Mouse (Mus musculus) gastrocnemius, adult 2 months (tissue): Measurements from ENCODE around the gene 1700001L19Rik. TPM values are rescaled to one million over a fixed set of nuclear protein-coding genes. Genes with fewer than 3 reads are reported as not detected.

Source experiments
- DNase-seq: peaks from one replicate; pipeline ENCODE4 v3.0.0; 2022
- H3K27ac ChIP-seq: fragments of 200-600 bp; 2 replicates; pipeline ENCODE4 v1.8.1; 2022; ENCODE audit warnings: mild to moderate bottlenecking
- H3K4me3 ChIP-seq: fragments of 200-600 bp; 2 replicates; pipeline ENCODE4 v1.8.1; 2022; ENCODE audit warnings: mild to moderate bottlenecking, moderate library complexity
- CTCF ChIP-seq: fragments of 200-600 bp; IDR thresholded peaks from 2 replicates; pipeline ENCODE4 v1.8.1; 2022; ENCODE audit warnings: antibody characterized with exemption, mild to moderate bottlenecking, moderate library complexity
- intact Hi-C: fragments of 180-260 bp; cut with DNase I; formaldehyde crosslinking; loops from one replicate; pipeline ENCODE4 v1.15.1; 2025
- total RNA-seq, 2 experiments: library from RNA; stranded (reverse); gene quantifications; 2 replicates each; pipeline ENCODE4 v1.2.3; 2021

Gene 1700001L19Rik
- total RNA-seq, 2 experiments from 2014 or later = not detected

DNA sequence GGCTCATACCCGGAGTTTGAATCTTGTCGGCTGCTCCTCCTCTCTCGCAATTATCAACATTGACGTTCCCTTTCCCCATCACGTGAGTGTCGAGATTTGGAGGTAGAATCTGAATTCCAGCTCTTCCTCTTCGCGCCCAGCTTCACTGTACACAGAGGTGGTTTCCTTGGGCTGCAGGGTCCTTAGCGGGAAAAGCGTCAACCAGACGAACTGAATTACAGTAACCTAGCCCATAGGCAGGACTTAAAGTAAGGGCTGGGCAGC, 14.8 kb upstream of the 1700001L19Rik start:
- TF ChIP-seq CTCF = no peak
- Histone ChIP-seq H3K4me3 (peak overlapping the region; percentile 95), H3K27ac (peak overlapping the region; percentile 93)
- no peak for DNase-seq
- intact Hi-C loops = loop anchor here (5.0 to 10.0 kb wide), 2 partner anchors 422 to 1030 kb away; partner anchors contain the start of gene Srd5a1

DNA sequence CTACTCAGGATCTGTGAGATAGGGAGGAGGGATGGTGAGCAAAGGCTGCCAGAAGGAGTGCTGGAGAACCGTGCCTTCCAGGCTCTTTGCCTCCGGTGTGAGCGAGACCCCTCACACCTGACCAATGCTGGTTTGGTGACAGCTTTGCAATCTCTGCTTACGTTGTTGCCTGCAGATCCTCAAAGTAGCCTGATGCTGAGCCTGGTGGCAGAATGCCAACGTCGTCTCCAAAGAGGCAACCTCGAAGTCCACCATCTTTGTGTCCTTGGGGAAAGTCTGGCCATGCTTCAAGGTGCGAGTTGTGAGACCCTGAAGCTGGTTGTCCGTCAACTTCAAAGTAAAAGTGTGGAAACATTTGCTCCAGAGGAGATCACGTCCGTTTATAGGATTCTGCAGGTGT, 13.3 kb upstream of the 1700001L19Rik start:
- H3K27ac ChIP-seq = no peak overlapping the region
- DNase-seq = no peak
- no peak for TF ChIP-seq CTCF
- no peak overlapping the region for H3K4me3 ChIP-seq
- intact Hi-C loops = loop anchor here (5.0 to 10.0 kb wide), 2 partner anchors 421 to 1028 kb away; partner anchors contain the start of gene Srd5a1

DNA sequence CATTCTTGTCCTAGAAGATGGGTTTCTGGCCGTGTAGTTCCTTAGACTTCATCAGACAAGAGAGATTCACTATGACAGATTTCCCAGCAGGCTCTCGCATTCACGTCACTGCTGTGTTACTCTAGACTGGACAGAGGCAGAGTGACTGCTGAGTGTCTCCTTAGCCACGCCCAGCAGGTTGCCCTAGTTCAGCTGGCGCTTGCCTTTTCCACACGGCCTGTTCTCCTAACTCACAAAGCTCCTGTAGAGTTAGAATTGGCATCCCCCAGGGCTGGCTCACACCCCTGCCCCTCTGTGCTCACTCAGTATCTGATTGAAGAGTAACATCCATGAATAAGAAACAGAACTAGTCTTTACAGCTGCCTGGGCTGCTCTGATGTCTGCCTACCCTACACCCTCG, 11.8 kb upstream of the 1700001L19Rik start:
- no peak for TF ChIP-seq CTCF
- intact Hi-C loops = loop anchor here (10.0 kb wide), 1 partner anchor 419 kb away; no protein-coding TSS in a partner anchor

DNA sequence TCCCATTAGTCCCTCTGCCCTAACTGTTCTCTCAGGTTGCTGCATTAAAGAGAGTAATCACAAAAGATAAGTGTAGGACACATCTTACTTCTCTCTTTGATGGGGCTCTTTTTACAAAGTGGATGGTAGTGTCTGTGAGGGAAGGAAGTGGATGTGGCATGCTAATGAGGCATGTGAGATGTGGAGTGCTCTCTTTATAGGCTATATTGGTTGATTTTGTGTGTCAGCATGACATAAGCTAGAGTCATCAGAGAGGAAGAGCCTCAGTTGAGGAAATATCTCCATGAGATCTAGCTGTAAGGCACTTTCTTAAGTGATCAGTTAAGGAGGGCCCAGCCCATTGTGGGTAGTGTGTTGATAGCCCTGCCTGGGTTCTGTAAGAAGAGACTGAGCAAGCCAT, 8.9 kb upstream of the 1700001L19Rik start:
- H3K27ac ChIP-seq = no peak overlapping the region
- DNase-seq = no peak
- intact Hi-C loops = loop anchor here (10.0 kb wide), 1 partner anchor 416 kb away; no protein-coding TSS in a partner anchor
- H3K4me3 ChIP-seq = no peak overlapping the region
- no peak for TF ChIP-seq CTCF

More for the DNA sequence above, 11.8 kb upstream of the 1700001L19Rik start:
- Histone ChIP-seq H3K27ac (no peak overlapping the region), H3K4me3 (no peak overlapping the region)
- no peak for DNase-seq

DNA sequence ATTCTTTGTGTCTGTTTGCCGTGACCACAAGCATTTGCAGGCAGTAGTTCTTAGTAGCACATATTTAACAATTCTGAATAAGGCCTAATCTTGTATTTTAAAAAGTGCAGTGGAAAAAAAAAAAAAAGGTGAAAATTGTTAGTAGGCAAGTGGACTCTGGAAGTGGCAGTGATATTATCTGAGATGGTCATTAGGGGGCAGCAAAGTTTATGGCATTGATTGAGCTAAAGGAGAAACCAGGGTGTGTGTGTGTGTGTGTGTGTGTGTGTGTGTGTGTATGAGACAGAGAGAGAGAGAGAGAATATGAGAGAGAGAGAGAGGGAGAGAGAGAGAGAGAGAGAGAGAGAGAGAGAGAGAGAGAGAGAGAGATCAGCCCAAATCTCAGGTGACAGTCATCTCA, 3.4 kb upstream of the 1700001L19Rik start:
- no peak for DNase-seq
- Histone ChIP-seq H3K27ac (no peak overlapping the region), H3K4me3 (no peak overlapping the region)
- TF ChIP-seq CTCF = peak; percentile 38; the same call in 1 of the 2 replicates
- intact Hi-C loops = no loop called here

DNA sequence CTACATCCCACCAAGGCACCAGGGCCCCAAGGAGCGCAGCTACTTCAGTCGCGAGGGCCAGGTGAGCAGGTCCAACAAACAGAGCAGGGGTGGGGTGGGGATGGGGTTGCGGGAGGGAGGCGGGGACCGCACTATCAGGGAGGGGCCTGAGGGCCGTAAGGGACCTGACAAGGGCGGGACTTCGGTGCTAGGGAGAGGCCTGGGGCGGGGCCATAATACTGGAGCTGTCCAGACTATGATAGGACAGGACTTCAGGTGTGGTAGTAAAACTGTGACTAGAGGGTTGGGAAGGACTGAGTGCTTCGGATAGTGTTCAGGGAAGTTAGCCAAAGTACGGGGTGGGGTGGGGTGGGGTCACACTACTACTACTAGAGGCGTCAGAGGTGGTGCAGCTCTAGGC, 446 bp downstream of the 1700001L19Rik start:
- intact Hi-C loops = no loop called here
- Histone ChIP-seq H3K4me3 (no peak overlapping the region), H3K27ac (no peak overlapping the region)
- no peak for DNase-seq
- TF ChIP-seq CTCF = no peak

DNA sequence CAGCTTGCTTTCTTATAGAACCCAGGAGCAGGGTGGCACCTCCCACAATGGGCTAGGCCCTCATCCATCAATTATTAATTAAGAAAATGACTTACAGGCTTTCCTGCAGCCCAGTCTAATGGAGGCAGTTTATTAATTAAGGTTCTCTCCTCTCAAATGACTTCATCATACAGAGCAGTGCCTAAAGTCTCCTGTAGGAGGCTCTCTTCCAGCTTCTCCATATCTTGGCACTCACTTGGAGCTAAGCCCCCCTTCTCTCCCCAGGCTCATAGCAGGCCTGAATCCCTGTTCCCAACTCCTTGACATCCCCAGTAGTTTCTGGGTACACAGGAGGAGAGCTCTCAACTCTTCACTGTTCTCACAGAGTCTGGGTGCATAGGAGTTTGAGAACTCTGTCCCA, 1.7 kb downstream of the 1700001L19Rik start:
- no peak overlapping the region for H3K27ac ChIP-seq
- DNase-seq = no peak
- peak; percentile 8; the same call in 1 of the 2 replicates for TF ChIP-seq CTCF
- no peak overlapping the region for H3K4me3 ChIP-seq
- intact Hi-C loops = no loop called here

DNA sequence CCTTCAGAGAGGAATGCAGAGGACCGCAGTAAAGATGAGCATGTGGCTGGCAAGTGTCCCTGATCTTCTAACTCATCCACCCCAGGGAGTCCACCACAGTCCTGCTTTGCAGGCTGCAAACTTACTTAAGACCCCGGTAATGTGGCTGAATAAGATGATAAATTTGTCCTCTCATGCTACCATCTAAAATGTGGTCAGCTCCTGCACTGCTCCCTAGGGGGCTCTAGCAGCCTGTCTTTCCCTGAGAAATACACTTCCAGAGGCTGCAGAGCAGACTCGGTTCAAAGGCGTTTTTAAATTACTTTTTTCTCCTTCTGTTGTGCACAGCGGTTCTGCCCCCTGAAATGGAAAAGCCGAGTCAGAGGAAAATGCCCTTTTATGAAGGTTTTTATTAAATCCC, 4.0 kb downstream of the 1700001L19Rik start:
- peak; percentile 66 for TF ChIP-seq CTCF
- intact Hi-C loops = loop anchor here (10.0 kb wide), 1 partner anchor 484 kb away; no protein-coding TSS in a partner anchor
- Histone ChIP-seq H3K4me3 (no peak overlapping the region), H3K27ac (no peak overlapping the region)
- peak; percentile 42 for DNase-seq

DNA sequence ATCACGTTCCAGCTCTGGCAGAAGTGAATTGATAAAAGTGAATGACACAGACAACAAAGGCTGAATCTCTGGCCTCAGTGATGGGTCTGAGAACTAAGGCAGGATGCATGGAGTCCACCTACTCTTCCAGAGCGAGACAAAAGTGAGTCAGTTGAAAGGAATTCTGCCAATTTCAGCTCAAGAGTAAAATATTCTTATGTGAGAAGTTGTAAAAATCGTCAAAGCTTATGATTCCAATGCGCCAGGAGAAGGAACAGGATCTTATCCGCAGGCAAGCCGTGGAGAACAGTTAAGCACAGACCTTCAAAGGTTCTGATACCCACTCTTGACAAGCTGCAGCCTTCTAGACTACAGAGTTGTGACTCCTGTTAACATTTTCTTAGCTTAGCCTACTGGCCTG, 5.9 kb downstream of the 1700001L19Rik start:
- intact Hi-C loops = loop anchor here (10.0 kb wide), 1 partner anchor 482 kb away; no protein-coding TSS in a partner anchor

DNA sequence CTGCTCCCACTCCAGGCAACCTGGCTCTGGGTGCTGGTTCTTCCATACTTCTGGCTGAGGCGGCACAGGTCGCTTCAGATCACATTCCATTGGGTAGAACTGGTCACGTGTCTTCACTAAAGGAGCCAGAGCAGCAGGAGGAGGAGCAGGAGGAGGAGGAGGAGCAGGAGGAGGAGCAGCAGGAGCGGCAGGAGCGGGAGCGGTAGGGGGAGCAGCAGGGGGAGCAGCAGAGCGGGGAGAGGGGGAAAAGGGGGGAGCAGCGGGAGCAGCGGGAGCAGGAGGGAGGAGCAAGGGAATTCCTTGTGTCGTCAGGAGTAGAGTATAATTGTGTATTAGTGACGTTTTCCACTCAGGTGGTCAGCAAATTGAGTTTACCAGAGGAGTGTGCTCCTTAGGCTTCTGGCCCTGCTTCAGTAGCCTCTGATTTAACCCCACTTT, 8.5 kb downstream of the 1700001L19Rik start:
- no peak overlapping the region for H3K27ac ChIP-seq
- H3K4me3 ChIP-seq = peak overlapping the region; percentile 50
- no peak for TF ChIP-seq CTCF
- DNase-seq = peak; percentile 40
- intact Hi-C loops = loop anchor here (5.0 to 10.0 kb wide), 2 partner anchors 479 to 857 kb away; no protein-coding TSS in a partner anchor

More for the DNA sequence above, 5.9 kb downstream of the 1700001L19Rik start:
- H3K27ac ChIP-seq = no peak overlapping the region
- no peak overlapping the region for H3K4me3 ChIP-seq
- DNase-seq = no peak
- no peak for TF ChIP-seq CTCF

DNA sequence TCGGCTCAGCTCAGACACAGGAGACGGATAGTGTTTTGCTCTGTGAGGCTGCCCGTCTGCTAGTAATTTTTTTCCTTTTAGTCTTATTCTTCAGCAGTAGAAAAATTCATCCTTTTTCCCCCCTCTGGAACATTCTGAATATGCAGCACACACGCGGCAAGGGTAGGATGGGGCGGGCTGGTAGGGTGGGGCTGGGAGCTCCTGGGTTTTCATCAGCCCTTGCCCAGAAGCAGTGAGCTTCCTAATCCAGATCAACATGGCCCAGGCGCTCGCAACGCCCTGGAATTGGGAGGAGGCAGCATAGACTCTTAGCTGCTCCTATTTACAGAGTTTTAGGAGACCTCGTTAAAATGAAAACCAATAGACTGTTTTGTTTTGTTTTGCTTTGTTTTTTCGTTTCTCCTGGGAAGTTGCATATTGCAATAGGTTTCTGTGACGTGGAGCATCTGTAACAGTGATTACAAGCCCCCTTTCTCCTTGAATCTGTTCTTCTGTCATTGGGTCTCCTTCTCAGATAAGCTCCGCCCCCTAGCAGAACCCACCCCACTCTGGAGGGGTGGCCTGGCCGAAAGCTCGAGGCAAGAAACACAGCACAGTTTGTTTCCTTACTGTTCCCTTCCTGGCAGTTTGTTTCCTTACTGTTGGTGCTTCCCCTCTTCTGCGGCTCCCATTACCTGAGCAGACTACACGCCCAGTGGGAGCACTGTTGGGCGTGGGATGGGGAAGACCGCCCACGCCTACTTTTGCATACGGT, 10.6 kb downstream of the 1700001L19Rik start:
- DNase-seq = no peak
- H3K4me3 ChIP-seq = peak overlapping the region; percentile 50
- intact Hi-C loops = loop anchor here (5.0 to 10.0 kb wide), 2 partner anchors 477 to 854 kb away; no protein-coding TSS in a partner anchor

DNA sequence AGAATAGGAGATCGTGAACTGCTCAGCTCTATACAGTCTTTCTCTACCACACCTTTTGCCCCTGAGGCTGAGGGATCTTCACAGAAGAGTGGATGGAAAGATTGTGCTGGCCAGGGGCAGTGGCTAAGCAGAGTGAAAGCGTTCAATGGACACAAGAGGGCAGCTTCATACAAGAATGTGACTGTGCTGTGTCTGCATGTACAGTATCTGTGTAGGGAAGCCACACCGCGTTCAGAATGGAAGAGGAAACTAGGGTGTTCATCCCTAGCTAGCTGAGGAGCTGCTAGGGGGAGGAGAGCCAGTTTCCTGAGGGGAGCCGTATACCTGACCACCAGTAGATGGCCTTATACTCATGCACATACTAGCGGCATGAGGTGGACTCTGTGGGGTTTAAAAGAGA, 25.6 kb downstream of the 1700001L19Rik start:
- no peak for DNase-seq
- TF ChIP-seq CTCF = peak; percentile 36; the same call in 1 of the 2 replicates
- Histone ChIP-seq H3K4me3 (no peak overlapping the region), H3K27ac (no peak overlapping the region)
- intact Hi-C loops = no loop called here

More for the DNA sequence above, 10.6 kb downstream of the 1700001L19Rik start:
- no peak for TF ChIP-seq CTCF
- H3K27ac ChIP-seq = peak overlapping the region; percentile 57

DNA sequence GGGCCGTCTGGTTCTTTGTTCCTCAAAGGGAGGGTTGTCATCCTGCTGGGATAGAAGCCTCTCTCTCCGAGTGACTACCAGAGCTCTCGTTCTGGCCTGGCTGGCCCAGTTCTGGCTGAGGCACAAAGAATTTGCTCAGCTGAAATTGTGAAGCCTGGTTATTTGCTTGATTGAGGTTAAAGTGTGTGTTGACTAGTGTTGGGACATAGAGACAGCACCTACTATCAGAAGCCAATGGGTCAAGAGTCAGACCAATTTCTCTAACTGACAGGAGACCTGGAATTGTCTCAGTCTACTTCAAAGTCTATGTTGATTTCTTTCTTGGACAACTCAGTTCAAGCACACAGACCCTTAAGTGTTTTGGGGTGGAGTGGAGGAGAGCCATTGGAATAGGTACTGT, 29.8 kb downstream of the 1700001L19Rik start:
- Histone ChIP-seq H3K27ac (no peak overlapping the region), H3K4me3 (no peak overlapping the region)
- DNase-seq = no peak
- TF ChIP-seq CTCF = no peak
- intact Hi-C loops = no loop called here
